Mouse (Mus musculus): ENCODE measurements around the gene Lancl3.

GRCm38 (mm10) chrX:9272460-9273361 is 73.0 kb downstream of the Lancl3 start, which contains the start of gene Xk:
- TF ChIP-seq CTCF (IDR thresholded peaks at IDR 0.05; ENCODE audit: low read depth, low read length) (no peak), GATA1 (IDR thresholded peaks at IDR 0.05; ENCODE audit: borderline replicate concordance, low read length) (no peak), TAL1 (conservative IDR thresholded peaks at IDR 0.05; ENCODE audit: low read depth, low read length) (no peak), POLR2AphosphoS5 (IDR thresholded peaks at IDR 0.05; ENCODE audit: insufficient replicate concordance, low read depth, low read length) (no peak), GATA2 (IDR thresholded peaks at IDR 0.05; ENCODE audit: borderline replicate concordance, low read depth, low read length) (no peak)

Measured in G1E (cell line).